Mouse (Mus musculus) heart, postnatal 0 days (tissue): ENCODE data around the gene Olfr235. TPM values are rescaled to one million over a fixed set of nuclear protein-coding genes. Genes with fewer than 3 reads are reported as not detected.
"Not testable (repeated sequence)": the region's sequence is repeated elsewhere in the genome, so short reads cannot be mapped to it uniquely, and the experiment has no call there.

Experiments used
- ATAC-seq: fragments of 200-750 bp; cut with Nextera tagmentation; 2 replicates; pipeline ENCODE4 v1.8.0; 2017; ENCODE audit warnings: low read depth, moderate number of reproducible peaks, moderate library complexity; ENCODE audit not compliant: insufficient read depth
- DNase-seq: peaks from one replicate; pipeline ENCODE4 v3.0.0-alpha.2; 2016; ENCODE audit warnings: low spot score
- H3K27ac ChIP-seq: fragments of 300-500 bp; sonication (generic); 2 replicates; pipeline ENCODE4 v1.5.1; 2014; ENCODE audit warnings: low read depth, mild to moderate bottlenecking
- H3K27me3 ChIP-seq: fragments of 300-500 bp; sonication (generic); 2 replicates; pipeline ENCODE4 v1.6.1; 2014; ENCODE audit warnings: low read length, mixed read lengths; ENCODE audit not compliant: control insufficient read depth, insufficient read depth
- H3K36me3 ChIP-seq: fragments of 300-500 bp; sonication (generic); replicated peaks from 2 replicates; pipeline ENCODE4 v1.6.1; 2014; ENCODE audit warnings: low read length, mixed read lengths; ENCODE audit not compliant: control insufficient read depth, insufficient read depth
- H3K4me1 ChIP-seq: fragments of 300-500 bp; sonication (generic); 2 replicates; pipeline ENCODE4 v1.6.1; 2014; ENCODE audit warnings: antibody characterized with exemption; ENCODE audit not compliant: control insufficient read depth, insufficient read depth
- H3K4me2 ChIP-seq: fragments of 300-500 bp; sonication (generic); 2 replicates; pipeline ENCODE4 v1.6.1; 2014; ENCODE audit warnings: low read depth, mild to moderate bottlenecking, low read length, moderate library complexity
- H3K4me3 ChIP-seq: fragments of 300-500 bp; sonication (generic); 2 replicates; pipeline ENCODE4 v1.5.1; 2014; ENCODE audit warnings: low read depth, low read length
- H3K9ac ChIP-seq: fragments of 300-500 bp; sonication (generic); replicated peaks from 2 replicates; pipeline ENCODE4 v1.6.1; 2014; ENCODE audit warnings: low read depth, low read length, mixed read lengths
- H3K9me3 ChIP-seq: fragments of 300-500 bp; sonication (generic); replicated peaks from 2 replicates; pipeline ENCODE4 v1.6.1; 2016; ENCODE audit warnings: low read length; ENCODE audit not compliant: control insufficient read depth
- CTCF ChIP-seq: IDR thresholded peaks from 2 replicates; pipeline ENCODE4 v1.5.1; 2016; ENCODE audit warnings: antibody characterized with exemption, control low read depth, low read depth
- EP300 ChIP-seq: IDR thresholded peaks from 2 replicates; pipeline ENCODE4 v1.6.1; 2016; ENCODE audit warnings: antibody characterized with exemption, low read depth
- WGBS: fragments of 180-500 bp; shearing (Covaris S2); extraction: QIAGEN DNeasy Blood & Tissue Kit; methylation state at CpG from one replicate; pipeline ENCODE4 v1.1.7; 2014; 5-methylcytosine and 5-hydroxymethylcytosine counted together
- polyA plus RNA-seq: library from polyadenylated mRNA; unstranded; fragments of >200 nt; fragmentation: Nextera tagmentation; extraction: Ambion mirVana; gene quantifications from 2 replicates; pipeline ENCODE4 v1.2.1, GENCODE M21; 2015
- total RNA-seq: library from RNA; depleted of rRNA; stranded (reverse); fragments of >200 nt; gene quantifications from 2 replicates; pipeline ENCODE4 v1.2.3, GENCODE M21; 2014; ENCODE audit warnings: low replicate concordance; rRNA removed

Olfr235 gene
- total RNA-seq, result not detected in 2 replicates
- not detected in 2 replicates for polyA plus RNA-seq

DNA sequence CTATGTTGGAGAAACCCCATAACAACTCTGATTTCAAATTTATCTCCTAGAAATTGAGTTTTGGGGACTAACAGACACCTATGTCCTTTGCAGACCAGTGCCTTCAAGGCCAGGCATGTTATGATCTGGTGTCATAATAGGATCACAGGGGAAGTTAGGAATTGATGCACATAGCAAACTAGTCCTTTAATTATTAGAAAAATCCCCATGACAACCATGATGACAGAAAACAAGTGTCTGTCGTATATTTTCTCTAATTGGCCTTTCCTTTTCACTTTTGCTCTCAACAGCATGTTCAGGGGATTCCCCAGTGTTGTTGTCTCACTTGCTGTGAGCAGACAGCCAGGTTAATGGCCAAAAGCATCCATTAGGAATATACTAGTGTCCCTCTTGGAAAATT is at the start of gene Olfr235:
Olfr235 (plus strand) TSS at position 301 of the 400 bp plus-strand sequence.
- WGBS, result 45% methylated on average over 1 of the region's 1 CpGs
- no peaks in the 10 kb centered on the region for H3K27me3 ChIP-seq
- DNase-seq (no peak), ATAC-seq (no peak)
- H3K4me1 ChIP-seq, result no peaks in the 10 kb centered on the region
- TF ChIP-seq EP300, result no peak
- no peaks in the 10 kb centered on the region for H3K36me3 ChIP-seq
- no peak within 1 kb of the TSS for H3K27ac ChIP-seq
- H3K9me3 ChIP-seq, result no peaks in the 10 kb centered on the region
- no peak within 1 kb of the TSS for H3K9ac ChIP-seq
- H3K4me3 ChIP-seq, result no peak within 1 kb of the TSS
- H3K4me2 ChIP-seq, result no peak within 1 kb of the TSS

DNA sequence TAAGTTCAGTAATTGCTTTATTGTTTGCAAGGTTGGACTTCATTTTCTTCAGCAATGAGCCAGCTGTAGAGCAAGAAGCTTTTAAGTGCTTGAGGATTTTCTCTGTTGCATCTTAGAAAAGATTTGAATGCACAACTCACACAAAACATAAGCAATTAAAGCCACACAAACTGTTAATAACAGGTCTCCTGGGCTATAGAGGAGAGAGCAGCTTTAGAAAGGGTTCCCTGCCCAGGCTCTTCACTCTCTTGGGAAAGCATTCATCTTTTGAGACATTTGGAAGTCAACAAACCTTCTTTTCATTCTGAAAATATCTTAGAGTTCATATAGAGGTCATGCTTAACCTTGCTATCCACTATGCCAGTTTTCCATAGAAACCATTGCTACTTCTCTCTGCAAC is 28.3 kb upstream of the Olfr235 start, which contains the start of gene Olfr1432:
Olfr1432 (minus strand) TSS at position 101 of the 400 bp plus-strand sequence.
- not testable (repeated sequence) for H3K27ac ChIP-seq, DNase-seq, H3K27me3 ChIP-seq, ATAC-seq, H3K4me1 ChIP-seq, H3K36me3 ChIP-seq, H3K9me3 ChIP-seq, H3K4me2 ChIP-seq, H3K9ac ChIP-seq, H3K4me3 ChIP-seq

- TF ChIP-seq CTCF, result no peak
- no peak for TF ChIP-seq EP300
- Histone ChIP-seq H3K4me2 (no peak within 1 kb of the TSS), H3K9me3 (no peaks in the 10 kb centered on the region), H3K27me3 (no peaks in the 10 kb centered on the region), H3K27ac (no peak within 1 kb of the TSS), H3K36me3 (no peaks in the 10 kb centered on the region), H3K4me1 (no peaks in the 10 kb centered on the region), H3K9ac (no peak within 1 kb of the TSS), H3K4me3 (no peak within 1 kb of the TSS)
- WGBS, result 67% methylated on average over 1 of the region's 1 CpGs
- ATAC-seq (no peak), DNase-seq (no peak)
Observed at GRCm38 (mm10) chr19:12241559-12241958, 19.3 kb upstream of the Olfr235 start, which contains the start of gene Olfr262. Olfr262 (minus strand) TSS chr19:12241659.

DNA sequence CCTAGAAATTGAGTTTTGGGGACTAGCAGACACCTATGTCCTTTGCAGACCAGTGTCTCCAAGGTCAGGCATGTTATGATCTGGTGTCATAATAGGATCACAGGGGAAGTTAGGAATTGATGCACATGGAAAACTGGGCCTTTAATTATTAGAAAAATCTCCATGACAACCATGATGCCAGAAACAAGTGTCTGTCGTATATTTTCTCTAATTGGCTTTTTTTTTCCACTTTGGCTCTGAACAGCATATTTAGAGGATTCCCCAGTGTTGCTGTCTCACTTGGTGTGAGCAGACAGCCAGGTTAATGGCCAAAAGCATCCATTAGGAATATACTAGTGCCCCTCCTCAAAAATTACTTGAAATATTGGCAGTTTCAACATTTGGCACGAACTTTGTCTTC is 18.7 kb downstream of the Olfr235 start, which contains the start of gene Olfr1434:
Olfr1434 (plus strand) TSS at position 301 of the 400 bp plus-strand sequence.
- TF ChIP-seq CTCF (no peak), EP300 (no peak)
- no peak within 1 kb of the TSS for H3K9ac ChIP-seq
- no peaks in the 10 kb centered on the region for H3K9me3 ChIP-seq
- ATAC-seq (no peak), DNase-seq (no peak)
- H3K4me2 ChIP-seq, result no peak within 1 kb of the TSS
- no peaks in the 10 kb centered on the region for H3K36me3 ChIP-seq
- no peak within 1 kb of the TSS for H3K27ac ChIP-seq
- 51% methylated on average over 2 of the region's 2 CpGs for WGBS
- no peaks in the 10 kb centered on the region for H3K4me1 ChIP-seq
- H3K4me3 ChIP-seq, result no peak within 1 kb of the TSS
- H3K27me3 ChIP-seq, result no peaks in the 10 kb centered on the region

DNA sequence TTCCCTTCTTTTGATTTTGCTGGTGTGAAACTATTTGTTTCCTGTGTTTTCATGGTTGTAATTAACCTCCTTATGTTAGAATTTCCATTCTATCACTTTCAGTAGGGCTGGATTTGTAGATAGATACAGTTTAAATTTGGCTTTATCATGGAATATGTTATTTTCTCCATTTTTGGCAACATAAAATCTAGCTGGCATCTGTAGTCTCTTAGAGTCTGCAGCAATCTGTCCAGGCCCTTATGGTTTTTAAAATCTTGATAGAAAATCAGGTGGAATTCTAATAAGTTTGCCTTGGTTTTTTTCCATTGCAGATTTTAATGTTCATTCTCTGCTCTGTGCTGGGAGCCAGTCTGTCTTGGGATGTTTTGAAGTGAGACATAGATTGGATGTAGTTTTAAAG is 32.1 kb downstream of the Olfr235 start:
- Histone ChIP-seq H3K4me3 (no peak overlapping the region), H3K4me1 (no peaks in the 10 kb centered on the region), H3K27ac (no peak overlapping the region), H3K9me3 (no peaks in the 10 kb centered on the region), H3K9ac (no peak overlapping the region), H3K36me3 (no peaks in the 10 kb centered on the region), H3K4me2 (no peak overlapping the region), H3K27me3 (no peaks in the 10 kb centered on the region)
- TF ChIP-seq EP300, result no peak
- no peak for TF ChIP-seq CTCF
- DNase-seq, result no peak
- no peak for ATAC-seq

DNA sequence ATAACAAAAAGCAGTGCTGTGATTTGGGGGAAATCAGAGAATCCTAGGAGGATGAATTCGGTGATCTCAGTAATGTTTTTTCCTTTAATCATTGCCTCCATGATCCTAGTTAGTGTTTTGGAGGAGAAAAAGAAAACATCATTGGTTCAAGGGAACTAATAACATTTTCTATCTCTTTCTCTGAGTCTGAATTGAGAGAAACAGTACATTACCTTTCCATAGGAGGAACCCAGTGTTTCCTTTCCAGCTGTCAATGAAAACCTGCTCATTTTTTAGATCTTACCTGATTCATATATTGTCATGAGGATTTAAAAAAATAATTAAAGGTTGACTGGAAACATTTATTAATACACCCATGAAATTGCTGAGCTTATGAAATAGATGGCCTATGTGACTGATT is 38.2 kb downstream of the Olfr235 start, which contains the start of gene Olfr1436:
Olfr1436 (minus strand) TSS at position 101 of the 400 bp plus-strand sequence.
- 59% methylated on average over 1 of the region's 1 CpGs for whole genome bisulfite sequencing
- not testable (repeated sequence) for H3K9me3 ChIP-seq, DNase-seq, H3K27ac ChIP-seq, H3K4me2 ChIP-seq, H3K9ac ChIP-seq, ATAC-seq, H3K36me3 ChIP-seq, H3K4me1 ChIP-seq, H3K27me3 ChIP-seq, H3K4me3 ChIP-seq

Other genes with a start within 250 kb of the Olfr235 start
- gene Olfr1423, start 219.7 kb upstream of the Olfr235 start, total RNA-seq, result not detected in 2 replicates
- not detected in 2 replicates for gene Olfr1423, start 219.7 kb upstream of the Olfr235 start, polyA plus RNA-seq
- gene Olfr1424, start 198.3 kb upstream of the Olfr235 start, total RNA-seq, result not detected in 2 replicates
- gene Olfr1424, start 198.3 kb upstream of the Olfr235 start, polyA plus RNA-seq, result not detected in 2 replicates
- gene Olfr1425, start 183.3 kb upstream of the Olfr235 start, total RNA-seq, result not detected in 2 replicates
- gene Olfr1425, start 183.3 kb upstream of the Olfr235 start, polyA plus RNA-seq, result not detected in 2 replicates
- not detected in 2 replicates for gene Olfr1426, start 169.0 kb upstream of the Olfr235 start, total RNA-seq
- not detected in 2 replicates for gene Olfr1426, start 169.0 kb upstream of the Olfr235 start, polyA plus RNA-seq
- gene Olfr1427, start 157.7 kb upstream of the Olfr235 start, total RNA-seq, result not detected in 2 replicates
- not detected in 2 replicates for gene Olfr1427, start 157.7 kb upstream of the Olfr235 start, polyA plus RNA-seq
- gene Olfr1428, start 145.1 kb upstream of the Olfr235 start, total RNA-seq, result not detected in 2 replicates
- gene Olfr1428, start 145.1 kb upstream of the Olfr235 start, polyA plus RNA-seq, result not detected in 2 replicates
- not detected in 2 replicates for gene Olfr76, start 137.8 kb upstream of the Olfr235 start, total RNA-seq
- gene Olfr76, start 137.8 kb upstream of the Olfr235 start, polyA plus RNA-seq, result not detected in 2 replicates
- gene Olfr1555-ps1, start 90.9 kb upstream of the Olfr235 start, total RNA-seq, result not detected in 2 replicates
- gene Olfr1555-ps1, start 90.9 kb upstream of the Olfr235 start, polyA plus RNA-seq, result not detected in 2 replicates
- gene Olfr1431, start 60.4 kb upstream of the Olfr235 start, total RNA-seq, result not detected in 2 replicates
- gene Olfr1431, start 60.4 kb upstream of the Olfr235 start, polyA plus RNA-seq, result not detected in 2 replicates
- not detected in 2 replicates for gene Olfr1432, start 28.4 kb upstream of the Olfr235 start, total RNA-seq
- gene Olfr1432, start 28.4 kb upstream of the Olfr235 start, polyA plus RNA-seq, result not detected in 2 replicates
- gene Olfr262, start 19.4 kb upstream of the Olfr235 start, total RNA-seq, result not detected in 2 replicates
- gene Olfr262, start 19.4 kb upstream of the Olfr235 start, polyA plus RNA-seq, result not detected in 2 replicates
- gene Olfr1434, start 18.8 kb downstream of the Olfr235 start, total RNA-seq, result not detected in 2 replicates
- not detected in 2 replicates for gene Olfr1434, start 18.8 kb downstream of the Olfr235 start, polyA plus RNA-seq
- gene Olfr1436, start 38.1 kb downstream of the Olfr235 start, total RNA-seq, result not detected in 2 replicates
- not detected in 2 replicates for gene Olfr1436, start 38.1 kb downstream of the Olfr235 start, polyA plus RNA-seq
- gene Olfr1437, start 64.1 kb downstream of the Olfr235 start, total RNA-seq, result not detected in 2 replicates
- gene Olfr1437, start 64.1 kb downstream of the Olfr235 start, polyA plus RNA-seq, result not detected in 2 replicates
- gene Olfr1438-ps1, start 74.9 kb downstream of the Olfr235 start, total RNA-seq, result not detected in 2 replicates
- not detected in 2 replicates for gene Olfr1438-ps1, start 74.9 kb downstream of the Olfr235 start, polyA plus RNA-seq
- gene Olfr1440, start 126.2 kb downstream of the Olfr235 start, total RNA-seq, result not detected in 2 replicates
- not detected in 2 replicates for gene Olfr1440, start 126.2 kb downstream of the Olfr235 start, polyA plus RNA-seq
- not detected in 2 replicates for gene Olfr1441, start 156.4 kb downstream of the Olfr235 start, total RNA-seq
- not detected in 2 replicates for gene Olfr1441, start 156.4 kb downstream of the Olfr235 start, polyA plus RNA-seq
- not detected in 2 replicates for gene Pfpl, start 166.9 kb downstream of the Olfr235 start, total RNA-seq
- gene Pfpl, start 166.9 kb downstream of the Olfr235 start, polyA plus RNA-seq, result not detected in 2 replicates
- 0.46 and 3.6 TPM in 2 replicates for gene Mpeg1, start 199.7 kb downstream of the Olfr235 start, total RNA-seq
- gene Mpeg1, start 199.7 kb downstream of the Olfr235 start, polyA plus RNA-seq, result 0.36 and 0.37 TPM in 2 replicates
- gene Dtx4, start 240.4 kb downstream of the Olfr235 start, total RNA-seq, result 1.5 and 3.8 TPM in 2 replicates
- gene Dtx4, start 240.4 kb downstream of the Olfr235 start, polyA plus RNA-seq, result 1.2 and 1.3 TPM in 2 replicates